Mouse (Mus musculus) testis, postnatal 10 days (tissue): ENCODE data around the gene Ptprq.

Experiments used
- DNase-seq: peaks from one replicate; pipeline ENCODE4 v3.0.0; 2021; ENCODE audit warnings: low spot score

Gene Ptprq

GRCm38 (mm10) chr10:107488654-107489315 is 231.1 kb downstream of the Ptprq start:
- no peak for DNase-seq

DNA sequence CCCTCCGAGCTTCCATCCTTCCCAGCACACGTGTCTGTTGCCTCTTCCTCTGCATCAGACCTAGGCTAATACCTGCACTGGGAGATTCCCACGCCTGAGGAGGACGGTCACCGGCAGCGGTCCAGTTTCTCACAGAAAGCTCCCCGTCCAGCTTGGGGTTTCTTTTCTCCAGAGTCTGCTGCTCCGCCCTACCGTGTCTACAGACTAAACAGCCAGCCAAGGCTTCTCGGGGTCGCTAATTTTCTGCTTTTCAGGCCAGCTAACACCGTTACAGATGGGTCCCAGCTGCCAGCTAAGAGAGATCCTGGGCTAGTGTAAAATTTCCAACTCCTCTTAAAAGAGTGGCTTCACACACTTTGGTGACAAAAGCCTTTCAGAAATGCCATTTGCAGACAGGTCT is 233.1 kb downstream of the Ptprq start:
- no peak for DNase-seq

GRCm38 (mm10) chr10:107485870-107486269 is 234.0 kb downstream of the Ptprq start, which contains the start of gene Myf5:
Gene Myf5, minus strand, starts transcription at chr10:107486134.
- DNase-seq, result no peak

GRCm38 (mm10) chr10:107484050-107484449 is 235.8 kb downstream of the Ptprq start:
- DNase-seq, result peak; percentile 42

DNA sequence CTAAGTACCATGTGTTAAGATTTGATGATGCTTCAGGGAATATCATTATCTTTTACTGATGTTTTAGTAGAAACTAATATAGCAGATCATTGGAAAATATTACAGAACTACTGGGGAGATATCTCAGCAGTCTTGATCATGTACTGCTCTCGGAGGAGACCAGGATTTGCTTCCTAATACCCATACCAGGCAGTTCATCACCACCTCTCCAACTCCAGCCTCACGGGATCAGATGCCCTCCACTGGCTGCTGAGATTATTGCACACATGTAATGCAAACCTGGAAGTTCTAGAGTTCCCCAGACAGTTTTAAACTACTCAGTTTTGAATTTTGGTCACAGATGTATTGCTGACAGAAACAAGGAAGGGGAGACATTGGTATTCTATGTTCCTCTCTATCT is 246.4 kb downstream of the Ptprq start:
- no peak for DNase-seq

- DNase-seq, result no peak
Observed at GRCm38 (mm10) chr10:107471712-107472111, 248.1 kb downstream of the Ptprq start.

GRCm38 (mm10) chr10:107467819-107468218 is 252.0 kb downstream of the Ptprq start:
- no peak for DNase-seq
